Mouse (Mus musculus) megakaryocyte-erythroid progenitor cell, adult 5-6 weeks (primary cell): Measurements from ENCODE around the gene Six3. TPM values are rescaled to one million over a fixed set of nuclear protein-coding genes. Genes with fewer than 3 reads are reported as not detected.

Source experiments
- ATAC-seq: replicated peaks from 2 replicates; pipeline ENCODE4 v1.8.0; 2016; ENCODE audit warnings: mild to moderate bottlenecking, inconsistent platforms; ENCODE audit not compliant: severe bottlenecking, poor library complexity, low FRiP score, low TSS enrichment
- total RNA-seq, 2 experiments: library from RNA; stranded (forward) in 1 of 2; stranded (reverse) in 1 of 2; fragments of 200-1000, 215-1000 nt in 1 of 2; fragments of >200 nt in 1 of 2; fragmentation: Nextera tagmentation in 1 of 2; gene quantifications; 2 replicates each; pipeline ENCODE4 v1.2.3; 2014 to 2017

Gene Six3
- total RNA-seq, 2 experiments from 2014 or later = not detected

- ATAC-seq = no peak
Measured at GRCm38 (mm10) chr17:85611521-85612515, 1.6 kb upstream of the Six3 start.

GRCm38 (mm10) chr17:85612526-85613265 is 712 bp upstream of the Six3 start:
- ATAC-seq = no peak

GRCm38 (mm10) chr17:85614011-85614721 is 758 bp downstream of the Six3 start:
- ATAC-seq = no peak

- ATAC-seq = no peak
Measured at GRCm38 (mm10) chr17:85614722-85615331, 1.4 kb downstream of the Six3 start.

GRCm38 (mm10) chr17:85615586-85615985 is 2.2 kb downstream of the Six3 start:
- no peak for ATAC-seq

GRCm38 (mm10) chr17:85616526-85617500 is 3.4 kb downstream of the Six3 start:
- no peak for ATAC-seq

- ATAC-seq = no peak
Measured at GRCm38 (mm10) chr17:85617566-85618358, 4.4 kb downstream of the Six3 start.

- no peak for ATAC-seq
Measured at GRCm38 (mm10) chr17:85618359-85619112, 5.1 kb downstream of the Six3 start.

- no peak for ATAC-seq
Measured at GRCm38 (mm10) chr17:85619113-85620085, 6.0 kb downstream of the Six3 start.

GRCm38 (mm10) chr17:85620086-85620481 is 6.7 kb downstream of the Six3 start:
- ATAC-seq = no peak

- ATAC-seq = no peak
Measured at GRCm38 (mm10) chr17:85620680-85621504, 7.5 kb downstream of the Six3 start.

GRCm38 (mm10) chr17:85621505-85622310 is 8.3 kb downstream of the Six3 start:
- no peak for ATAC-seq

GRCm38 (mm10) chr17:85622493-85623157 is 9.2 kb downstream of the Six3 start:
- ATAC-seq = no peak
